Mouse (Mus musculus) inflammation-experienced regulatory T-cells (primary cell): ENCODE data around the gene Ndufv2. TPM values are rescaled to one million over a fixed set of nuclear protein-coding genes. Genes with fewer than 3 reads are reported as not detected.

Experiments used
- polyA plus RNA-seq, 2 experiments: library from polyadenylated mRNA; unstranded; fragments of 100-300 nt; shearing (Covaris generic); gene quantifications; one replicate each; pipeline ENCODE4 v1.2.1; 2017

Ndufv2 gene
- polyA plus RNA-seq: 100 to 1,000 TPM; 182 to 218 TPM

DNA sequence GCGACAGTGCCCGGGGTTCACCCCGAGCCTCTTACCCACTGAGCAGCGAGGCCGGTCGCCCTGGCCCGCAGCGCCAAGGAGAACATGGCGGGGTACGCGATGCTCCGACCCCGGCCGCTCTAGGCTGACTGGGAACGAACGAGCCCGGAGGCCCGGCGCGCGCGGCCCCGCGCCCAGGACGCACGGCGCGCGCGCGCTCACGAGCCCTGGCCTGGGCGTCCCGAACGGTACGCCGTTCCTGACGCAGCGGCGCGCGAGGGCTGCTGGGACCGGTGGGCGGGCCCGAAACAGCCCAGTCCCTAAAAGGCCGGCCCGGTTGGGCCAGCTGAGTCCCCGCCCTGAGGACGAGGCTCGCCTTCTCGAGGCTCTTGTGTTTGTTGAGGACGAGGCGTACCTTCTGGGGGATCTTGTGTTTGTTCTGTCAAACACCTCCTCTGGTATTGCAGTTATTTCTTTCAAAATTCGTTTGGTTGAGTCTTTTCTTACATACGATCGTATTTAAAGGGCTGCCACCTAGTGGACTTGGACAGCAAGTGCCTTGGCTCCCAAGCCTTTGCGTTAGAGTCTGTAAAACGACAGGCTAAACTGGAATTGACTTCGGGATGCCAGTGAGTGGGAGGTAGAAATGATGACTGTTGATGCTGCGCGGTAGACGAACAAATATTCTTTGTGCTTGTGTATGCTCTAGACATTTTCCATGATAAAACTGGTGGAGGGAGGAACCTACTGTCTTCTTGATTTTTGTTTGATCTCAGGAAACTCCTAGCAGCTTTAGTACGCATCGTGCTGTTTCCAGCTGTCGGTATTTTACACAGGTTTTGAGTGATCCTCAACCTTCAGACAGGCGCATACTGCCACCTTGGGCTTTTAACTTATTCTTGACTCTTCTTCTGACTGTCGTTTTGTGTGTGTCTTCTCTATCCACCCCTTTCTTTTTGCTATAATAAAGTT is at the start of gene Ndufv2:
Ndufv2 (minus strand) TSS at position 180 of the 951 bp plus-strand sequence.

GRCm38 (mm10) chr17:66123066-66123815 is 21.9 kb upstream of the Ndufv2 start, which contains the start of gene Ddx11:
Ddx11 (plus strand) TSS chr17:66123520.

GRCm38 (mm10) chr17:66111402-66111959 is 10.1 kb upstream of the Ndufv2 start, which contains the start of gene Washc1:
Washc1 (plus strand) TSS chr17:66111545.

GRCm38 (mm10) chr17:66076934-66077333 is 24.4 kb downstream of the Ndufv2 start, which contains the start of gene Ankrd12:
Ankrd12 (minus strand) TSS chr17:66077089.

Other genes with a start within 250 kb of the Ndufv2 start
- gene Ralbp1, start 215.8 kb downstream of the Ndufv2 start, polyA plus RNA-seq: 100 to 1,000 TPM; 122 to 143 TPM
- gene Twsg1, start 150.3 kb downstream of the Ndufv2 start, polyA plus RNA-seq: 10 to 100 TPM; 45.7 to 84.1 TPM
- gene Ankrd12, start 24.5 kb downstream of the Ndufv2 start, polyA plus RNA-seq: 100 to 1,000 TPM; 171 to 199 TPM
- gene Washc1, start 10.0 kb upstream of the Ndufv2 start, polyA plus RNA-seq: 10 to 100 TPM; 14.1 to 16.6 TPM
- gene Ddx11, start 22.0 kb upstream of the Ndufv2 start, polyA plus RNA-seq: 10 to 100 TPM; 30.0 to 44.0 TPM